Mouse (Mus musculus): Measurements from ENCODE around the gene Pgm5.

DNA sequence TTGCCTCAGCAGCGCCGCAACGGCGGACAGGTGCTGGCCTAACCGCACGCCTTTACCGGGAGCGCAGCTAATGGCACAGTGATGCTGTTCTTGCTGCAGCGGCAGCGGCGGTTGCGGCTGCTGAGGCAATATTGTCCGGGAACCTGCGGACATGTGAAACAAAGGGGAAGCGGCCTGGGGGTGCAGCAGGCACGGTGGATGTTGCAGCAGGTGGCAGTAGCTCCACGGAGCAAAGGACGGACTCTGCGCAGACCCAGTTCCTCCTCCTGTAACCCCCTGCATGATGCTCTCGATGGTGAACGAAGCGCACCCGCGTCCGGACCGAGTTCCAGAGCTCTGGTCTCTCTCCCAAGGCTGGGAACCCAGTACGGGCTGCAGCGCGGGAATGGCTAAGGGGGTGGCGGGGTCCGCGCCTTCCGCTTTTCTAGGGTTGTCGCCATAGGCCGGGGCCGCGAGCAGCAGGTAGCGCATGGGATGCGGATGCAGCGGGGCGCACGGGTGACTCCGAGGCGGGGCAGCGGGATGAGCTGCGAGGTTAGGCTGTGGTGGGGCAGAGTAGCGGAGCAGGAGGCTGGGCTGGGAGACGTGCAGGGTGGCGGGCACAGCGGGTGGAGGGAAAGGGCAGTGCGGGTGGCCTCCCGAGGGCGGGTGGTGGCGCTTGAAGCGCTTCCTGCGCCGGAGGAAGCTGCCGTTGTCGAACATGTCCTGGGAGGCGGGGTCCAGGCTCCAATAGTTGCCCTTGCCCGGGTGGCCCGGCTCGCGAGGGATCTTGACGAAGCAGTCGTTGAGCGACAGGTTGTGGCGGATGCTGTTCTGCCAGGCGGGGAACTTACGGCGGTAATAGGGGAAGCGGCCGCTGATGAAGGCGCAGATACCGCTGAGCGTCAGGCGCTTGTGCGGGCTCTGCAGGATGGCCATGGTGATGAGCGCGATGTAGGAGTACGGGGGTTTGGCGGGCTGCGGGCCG, 38.2 kb upstream of the Pgm5 start:
- no peak for TF ChIP-seq CTCF (IDR thresholded peaks at IDR 0.05; ENCODE audit: extremely low read depth, insufficient read depth, insufficient read length, insufficient replicate concordance)
- TF ChIP-seq POLR2A (IDR thresholded peaks at IDR 0.05; ENCODE audit: low read depth, low read length), result no peak
